Mouse (Mus musculus) WW6 (cell line): ENCODE data around the gene Fggy.

ENCODE experiments used
- DNase-seq: peaks from one replicate; pipeline ENCODE4 v3.0.0-alpha.2; 2013; ENCODE audit warnings: low read depth, low spot score

The Fggy gene

DNA sequence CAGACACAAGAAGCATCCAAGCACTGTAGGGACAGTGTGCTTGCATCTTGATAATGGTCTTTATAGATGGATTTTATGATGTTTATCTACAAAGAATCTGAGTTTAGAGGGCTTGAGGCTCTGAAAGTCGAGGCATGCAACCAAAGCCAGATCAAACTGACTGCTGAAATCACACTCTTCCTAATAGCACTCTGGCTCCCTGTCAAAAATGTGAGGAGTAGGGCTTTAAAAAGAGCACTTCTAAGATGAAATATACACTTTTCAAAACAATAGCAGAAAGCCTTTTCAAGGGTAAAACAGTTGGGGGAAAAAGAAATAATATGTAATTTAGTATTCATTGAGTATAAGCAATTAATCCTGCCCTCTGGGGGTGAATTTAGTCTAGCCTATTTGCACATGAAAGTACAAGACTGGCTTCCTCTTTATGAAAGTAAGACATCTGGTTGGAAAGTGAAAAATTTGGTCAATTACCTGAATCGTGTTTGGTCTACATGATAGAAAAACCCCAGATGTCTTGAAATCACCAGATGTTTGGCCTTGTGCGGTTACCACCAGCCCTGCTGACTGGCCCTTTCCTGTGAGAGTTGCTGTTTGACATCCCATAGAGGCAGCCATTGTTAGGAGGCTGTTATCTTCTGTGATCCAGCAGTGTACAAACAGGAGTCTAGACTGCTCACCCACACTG, 172.0 kb downstream of the Fggy start:
- no peak for DNase-seq

- no peak for DNase-seq
These were observed 173.8 kb downstream of the Fggy start for GRCm38 (mm10) chr4:95731110-95731509.

GRCm38 (mm10) chr4:95733397-95734249, 176.3 kb downstream of the Fggy start:
- no peak for DNase-seq

GRCm38 (mm10) chr4:95735967-95736366, 178.7 kb downstream of the Fggy start:
- no peak for DNase-seq

DNA sequence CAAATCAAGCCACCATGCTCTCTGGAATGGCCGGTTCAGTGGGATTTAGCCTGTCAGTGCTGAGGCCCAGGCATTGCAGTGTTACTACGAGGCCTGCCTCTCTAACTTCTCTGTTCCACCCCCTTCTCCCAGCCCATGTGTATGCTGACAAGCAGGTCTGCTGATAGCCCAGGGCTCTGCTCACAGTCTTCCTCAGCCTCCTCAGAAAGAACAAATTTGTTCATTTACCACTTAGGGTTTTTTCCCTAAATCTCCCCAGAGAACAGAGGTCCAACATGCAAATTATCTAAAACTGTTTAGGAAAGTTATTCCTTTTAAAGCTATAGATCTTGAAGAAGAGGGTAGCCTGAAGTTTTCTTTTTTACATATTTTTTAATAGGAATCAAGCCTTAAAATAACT, 179.4 kb downstream of the Fggy start:
- no peak for DNase-seq

GRCm38 (mm10) chr4:95738179-95738578, 180.9 kb downstream of the Fggy start:
- no peak for DNase-seq

DNA sequence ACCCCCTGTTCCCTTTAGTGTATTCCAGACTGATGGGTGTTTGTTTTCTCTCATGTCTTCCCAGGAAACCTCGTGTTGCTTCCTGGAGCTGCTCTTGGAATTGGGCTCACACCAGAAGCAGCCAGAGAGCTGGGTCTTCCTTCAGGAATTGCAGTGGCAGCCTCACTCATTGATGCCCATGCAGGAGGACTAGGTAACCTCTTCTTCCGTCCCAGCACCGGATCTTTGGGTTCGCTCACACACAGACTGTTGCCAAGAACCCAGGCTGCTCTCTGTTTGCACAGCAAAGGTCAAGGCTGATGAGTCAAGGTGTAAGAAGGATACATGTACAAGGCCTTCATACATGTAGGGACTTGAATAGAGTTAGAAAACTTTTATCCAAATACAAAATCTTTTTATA, 181.4 kb downstream of the Fggy start:
- no peak for DNase-seq

- no peak for DNase-seq
These were observed 183.9 kb downstream of the Fggy start for GRCm38 (mm10) chr4:95741115-95741734.

DNA sequence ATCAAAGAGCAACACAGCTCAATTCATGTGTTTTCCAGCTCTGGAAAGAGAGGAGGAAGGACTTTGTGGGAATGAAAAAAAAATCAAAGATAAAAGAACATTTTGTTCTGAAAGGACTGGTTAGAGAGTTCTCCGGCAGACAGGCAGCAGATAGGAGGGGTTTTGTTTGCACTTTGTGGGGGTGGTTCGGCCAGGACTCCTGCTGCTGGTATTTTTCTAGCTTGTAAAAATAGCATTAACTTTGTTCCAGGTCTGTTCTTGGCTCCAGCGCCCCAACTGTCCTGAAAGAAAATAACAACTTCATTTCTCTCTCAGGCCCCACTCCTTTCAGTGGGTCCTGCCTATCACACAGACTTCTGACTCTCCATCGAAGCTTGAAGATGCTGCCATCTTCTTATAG, 185.7 kb downstream of the Fggy start:
- no peak for DNase-seq

DNA sequence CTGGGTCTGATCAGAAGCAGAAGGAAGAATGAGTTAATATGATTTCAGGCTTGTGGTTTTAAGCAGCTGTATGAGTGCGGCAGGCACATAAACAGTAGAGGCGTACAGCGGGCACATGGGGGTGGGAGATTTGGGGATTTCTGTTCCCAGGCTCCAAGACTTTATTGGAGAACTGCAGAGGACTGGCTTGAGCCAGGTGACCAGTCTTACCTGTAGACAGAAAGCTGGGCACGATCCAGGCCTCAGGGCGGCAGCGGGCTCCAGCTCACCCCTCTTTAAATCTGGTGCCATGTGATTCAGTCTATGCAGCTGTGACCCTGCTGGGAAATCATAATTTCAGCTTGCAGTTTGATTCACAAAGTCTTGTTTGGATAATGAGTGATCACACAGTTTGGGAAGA, 189.6 kb downstream of the Fggy start:
- no peak for DNase-seq

GRCm38 (mm10) chr4:95747415-95748202, 190.3 kb downstream of the Fggy start:
- no peak for DNase-seq

DNA sequence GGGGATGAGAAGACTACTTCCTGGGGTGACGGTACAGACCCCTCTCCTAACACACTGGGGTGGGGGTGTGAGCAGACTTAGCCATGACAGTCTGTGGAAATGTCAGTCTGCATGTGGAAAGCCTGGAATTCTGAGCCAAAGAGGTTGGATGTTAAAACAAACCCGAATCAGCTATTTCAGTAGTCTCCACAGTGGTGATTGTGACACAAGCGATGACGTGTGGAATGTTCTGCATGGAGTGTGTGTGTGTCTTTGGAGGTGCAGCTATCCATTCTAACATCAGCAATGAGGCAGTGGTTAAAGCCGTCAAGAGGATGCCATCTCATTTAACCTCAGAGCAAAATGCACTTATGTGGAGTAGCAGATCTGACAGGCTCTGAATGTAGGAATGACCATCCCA, 192.9 kb downstream of the Fggy start:
- DNase-seq: no peak

DNA sequence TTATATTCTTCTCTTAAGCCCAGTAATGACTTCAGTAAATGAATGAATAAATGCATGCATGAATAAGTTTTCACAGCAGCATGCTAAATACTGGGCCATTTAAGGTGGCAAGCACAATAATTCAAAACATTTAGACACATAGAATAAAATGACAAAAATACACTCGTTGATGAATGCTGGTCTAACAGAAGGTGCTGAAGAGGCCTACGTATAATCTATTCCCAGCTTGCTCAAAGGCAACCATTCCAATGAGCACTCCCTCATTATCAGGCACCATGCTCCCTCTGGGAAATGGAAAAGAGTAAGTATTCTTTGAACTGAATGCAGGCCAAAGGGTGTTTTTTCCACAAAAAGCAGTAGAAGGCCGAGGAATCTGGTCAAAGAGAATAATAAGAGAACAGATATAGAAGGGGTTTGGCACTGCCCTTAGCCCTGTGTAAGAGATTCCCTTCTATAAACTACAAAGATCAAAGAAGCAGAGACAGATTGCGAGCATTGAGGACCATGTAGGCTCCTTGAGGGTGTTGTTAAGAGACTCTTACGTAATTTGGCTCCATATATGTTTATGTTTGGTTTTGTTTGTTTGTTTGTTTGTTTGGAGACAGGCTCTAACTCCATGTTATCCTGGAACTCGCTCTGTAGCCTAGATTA, 195.4 kb downstream of the Fggy start:
- no peak for DNase-seq

- no peak for DNase-seq
These were observed 201.9 kb downstream of the Fggy start for GRCm38 (mm10) chr4:95759027-95759731.

DNA sequence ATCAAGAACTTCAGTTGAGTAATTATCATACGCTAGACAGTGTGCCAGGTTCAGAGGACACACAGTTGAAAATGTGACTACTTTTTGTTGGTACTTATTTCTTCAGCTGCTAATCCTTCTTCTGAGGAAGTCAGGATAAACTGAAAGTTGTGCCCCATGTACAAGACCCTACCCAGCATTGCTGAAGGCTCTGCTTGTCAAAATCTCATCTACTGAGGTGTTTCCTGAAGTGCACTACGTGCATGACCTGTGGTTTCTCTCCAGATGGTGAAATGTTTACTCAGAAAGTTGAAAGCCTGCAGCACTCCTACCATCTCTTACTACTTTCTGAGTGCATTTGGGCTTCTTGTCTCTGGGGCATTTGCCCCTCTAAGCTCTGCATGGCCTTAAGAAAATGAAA, 208.1 kb downstream of the Fggy start:
- DNase-seq: no peak

DNA sequence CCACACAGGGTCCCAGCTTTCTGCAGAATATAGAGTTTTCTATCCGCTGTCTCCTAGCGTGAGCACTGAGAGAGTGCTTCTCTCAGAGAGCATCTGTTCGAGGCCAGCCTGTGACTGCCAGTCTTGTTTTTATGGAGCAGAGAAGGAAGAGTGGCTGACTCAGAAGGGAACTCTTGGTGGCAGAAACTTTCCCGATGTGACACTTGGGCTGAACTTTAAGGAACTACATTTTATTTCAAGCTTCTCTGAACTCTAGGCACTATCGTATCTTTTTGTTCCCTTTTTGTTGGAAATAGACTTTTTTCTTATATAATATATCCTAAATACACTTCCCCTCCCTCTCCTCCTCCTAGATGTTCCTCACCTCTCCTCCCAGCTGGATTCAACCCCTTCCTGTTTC, 213.2 kb downstream of the Fggy start:
- DNase-seq: no peak

- DNase-seq: no peak
These were observed 214.2 kb downstream of the Fggy start for GRCm38 (mm10) chr4:95771542-95771941.

DNA sequence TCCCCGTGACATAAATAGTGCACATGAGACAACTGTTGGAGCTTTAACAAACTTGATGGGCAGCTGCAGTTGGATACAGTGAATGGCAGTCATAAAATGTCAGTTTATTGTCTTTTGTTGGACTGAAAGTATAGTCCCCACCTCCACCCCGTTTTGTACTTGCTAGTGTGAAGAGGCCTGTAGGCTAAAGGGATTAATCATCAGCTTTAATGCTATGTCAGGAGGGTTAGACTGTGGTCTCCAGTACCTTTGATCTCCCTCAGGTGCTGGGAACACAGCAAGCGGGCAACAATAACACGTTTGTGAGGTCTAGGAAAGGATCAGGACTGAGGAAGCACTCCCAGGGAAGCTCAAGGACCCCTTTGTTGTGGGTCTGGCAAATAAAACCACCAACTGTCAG, 214.6 kb downstream of the Fggy start:
- DNase-seq: no peak

DNA sequence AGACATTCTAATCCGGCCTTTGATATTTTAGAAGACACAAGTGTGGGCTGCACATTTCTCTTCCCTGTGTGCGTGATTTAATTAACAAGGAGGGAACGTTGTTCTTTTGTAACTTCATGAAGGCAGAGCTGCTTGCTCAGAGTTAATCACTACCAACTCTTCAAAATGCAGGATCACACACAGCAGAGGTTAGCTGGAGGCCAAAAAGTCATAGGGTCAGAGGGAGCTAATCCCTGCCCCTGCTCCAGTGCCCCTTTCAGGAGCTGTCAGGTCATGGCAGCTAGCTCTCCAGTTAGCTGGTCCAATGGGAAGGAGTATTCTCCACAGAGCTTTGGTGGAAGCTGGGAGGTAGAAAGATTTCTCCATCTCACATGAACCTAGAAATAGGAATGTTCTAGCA, 215.4 kb downstream of the Fggy start:
- no peak for DNase-seq

- no peak for DNase-seq
These were observed 218.3 kb downstream of the Fggy start for GRCm38 (mm10) chr4:95775574-95775973.

DNA sequence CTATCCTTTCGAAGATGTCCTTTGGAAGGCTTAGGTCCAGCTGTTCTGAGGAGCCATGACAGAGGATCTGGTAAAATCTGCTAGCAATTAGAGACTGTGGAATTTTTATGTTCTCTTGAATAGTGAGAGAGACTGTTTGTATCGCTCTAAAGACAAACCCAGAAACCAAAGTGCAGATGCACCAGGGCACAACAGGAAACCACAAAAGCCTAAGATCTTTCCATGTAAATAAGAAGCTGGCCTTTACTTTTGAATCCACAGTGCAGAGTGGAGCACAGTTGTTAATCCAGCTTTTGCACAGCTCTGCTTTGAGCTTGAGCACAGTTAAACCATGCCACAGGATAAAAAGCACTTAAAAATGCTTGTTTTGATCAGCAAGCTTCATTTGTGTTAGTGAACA, 220.5 kb downstream of the Fggy start:
- no peak for DNase-seq
